Comparison of ENCODE assay signal across 26 mouse cellular contexts in the genomic region with DNA sequence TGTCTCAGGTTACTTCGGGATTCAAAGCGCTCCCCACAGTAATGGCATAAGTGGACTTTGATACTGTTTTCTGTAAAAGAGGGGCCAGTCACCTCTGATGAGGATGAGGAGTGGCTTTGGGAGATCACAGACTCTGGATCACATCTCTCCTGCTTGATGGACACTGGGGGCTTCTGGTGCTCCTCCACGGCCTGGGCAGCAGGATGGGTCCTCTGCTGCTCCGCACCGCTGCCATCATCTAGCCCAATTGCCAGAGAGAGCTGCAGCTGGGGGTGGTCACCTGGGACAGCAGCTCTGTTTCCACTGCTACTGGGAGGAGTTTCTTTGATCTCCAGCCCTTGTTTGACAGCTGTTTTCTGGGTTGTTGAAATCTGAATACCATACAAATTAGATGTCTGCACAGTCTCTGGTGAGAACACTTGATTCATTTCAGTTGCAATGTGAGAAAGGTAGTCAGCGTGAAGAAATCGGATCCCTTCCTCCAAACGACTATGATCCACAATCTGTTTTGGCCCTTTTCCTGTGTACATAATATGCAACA. TPM values are rescaled to one million over a fixed set of nuclear protein-coding genes. Genes with fewer than 3 reads are reported as not detected.
DNase-seq lines count a peak whose midpoint lies in the region; ATAC-seq lines count a peak whose summit lies in the region.
"Had no signal": no experiment of that assay in that cellular context is flagged by ENCODE, and none has a peak within 500 bp of the region (broad histone marks: within the 10 kb centered on the region; RNA-seq: fewer than 3 reads in every experiment).

No protein-coding gene starts in this region.

- no peaks in the 10 kb centered on the region for H3K4me1 ChIP-seq in kidney, embryonic 16.5 days (ENCODE audit: insufficient read depth, low read length)
- H3K4me1 ChIP-seq in embryonic facial prominence, embryonic 11.5 days (ENCODE audit: control insufficient read depth, insufficient read depth, low read length) = no peaks in the 10 kb centered on the region
- H3K4me1 ChIP-seq: embryonic facial prominence, embryonic 13.5 days had no signal

- 42% methylated on average over 8 of the region's 8 CpGs for WGBS in kidney, embryonic 16.5 days
- 66% methylated on average over 8 of the region's 8 CpGs for WGBS in embryonic facial prominence, embryonic 11.5 days

- H3K4me2 ChIP-seq in kidney, embryonic 16.5 days (replicated peaks; ENCODE audit: low read depth, low read length) = no peak overlapping the region
- H3K4me2 ChIP-seq in embryonic facial prominence, embryonic 11.5 days (ENCODE audit: low read depth, low read length) = no peak overlapping the region
- H3K4me2 ChIP-seq: embryonic facial prominence, embryonic 13.5 days; heart, embryonic 13.5 days; hindbrain, embryonic 14.5 days had no signal

- no peak overlapping the region for H3K9ac ChIP-seq in kidney, embryonic 16.5 days (replicated peaks; ENCODE audit: low read length)
- peak overlapping the region; percentile 18; the same call in 1 of the 2 replicates for H3K9ac ChIP-seq in embryonic facial prominence, embryonic 11.5 days (replicated peaks; ENCODE audit: low read length)
- H3K9ac ChIP-seq: embryonic facial prominence, embryonic 13.5 days; forebrain, postnatal 0 days; heart, embryonic 13.5 days; hindbrain, embryonic 14.5 days had no signal

- H3K27ac ChIP-seq in kidney, embryonic 16.5 days (ENCODE audit: low read length) = no peak overlapping the region
- no peak overlapping the region for H3K27ac ChIP-seq in embryonic facial prominence, embryonic 11.5 days (replicated peaks; ENCODE audit: low read depth, low read length)
- H3K27ac ChIP-seq: embryonic facial prominence, embryonic 13.5 days; gastrocnemius, adult 2 months; heart, embryonic 13.5 days; hindbrain, embryonic 14.5 days; hindbrain, postnatal 0 days had no signal

- no peak overlapping the region for H3K4me3 ChIP-seq in kidney, embryonic 16.5 days (ENCODE audit: low read length)
- H3K4me3 ChIP-seq in embryonic facial prominence, embryonic 11.5 days (ENCODE audit: low read depth, low read length) = no peak overlapping the region
- H3K4me3 ChIP-seq: embryonic facial prominence, embryonic 13.5 days; gastrocnemius, adult 2 months; heart, embryonic 13.5 days had no signal

- ATAC-seq in kidney, embryonic 16.5 days (ENCODE audit: low FRiP score, low TSS enrichment) = peak; percentile 59; the same call in 1 of the 2 replicates
- ATAC-seq in embryonic facial prominence, embryonic 11.5 days (replicated peaks; ENCODE audit: insufficient number of reproducible peaks, low FRiP score, low TSS enrichment, low read depth) = no peak
- ATAC-seq: CD4-positive, CD25-positive, alpha-beta regulatory T cell, adult 4 months; forebrain, embryonic 14.5 days; forebrain, postnatal 0 days; hindbrain, postnatal 0 days; inflammation-experienced regulatory T-cells, adult 6 months; Patski had no signal

- H3K36me3 ChIP-seq in kidney, embryonic 16.5 days (ENCODE audit: insufficient read depth, low read length) = peaks cover 16% of the 10 kb centered on the region
- peaks cover 3% of the 10 kb centered on the region for H3K36me3 ChIP-seq in embryonic facial prominence, embryonic 11.5 days (replicated peaks; ENCODE audit: control insufficient read depth, insufficient read depth, low read depth, low read length)

- H3K9me3 ChIP-seq in kidney, embryonic 16.5 days (ENCODE audit: low read length) = no peaks in the 10 kb centered on the region
- no peaks in the 10 kb centered on the region for H3K9me3 ChIP-seq in embryonic facial prominence, embryonic 11.5 days (replicated peaks; ENCODE audit: control insufficient read depth, low read length)
- H3K9me3 ChIP-seq: embryonic facial prominence, embryonic 13.5 days; heart, embryonic 13.5 days had no signal

- no peak for DNase-seq in kidney, postnatal 36 days
- peak; percentile 9 for DNase-seq in thymus, postnatal 0 days (ENCODE audit: low spot score)
- no peak for DNase-seq in thymus, postnatal 14 days
- peak; percentile 28 for DNase-seq in embryonic facial prominence, embryonic 11.5 days (ENCODE audit: low spot score)
- no peak for DNase-seq in gastrocnemius, postnatal 10 days
- DNase-seq in urinary bladder, postnatal 14 days (ENCODE audit: low spot score) = no peak
- DNase-seq: adrenal gland, postnatal 10 days; adrenal gland, postnatal 36 days; cerebellum, adult 18-20 months; cerebellum, adult 9-10 months; cerebellum, postnatal 14 days; forebrain, postnatal 0 days; gastrocnemius, adult 2 months; gastrocnemius, postnatal 25 days; heart, adult 18-20 months; heart, postnatal 14 days; heart, postnatal 4 days had no signal

- H3K27me3 ChIP-seq in kidney, embryonic 16.5 days (ENCODE audit: insufficient read depth, low read length) = no peaks in the 10 kb centered on the region
- no peaks in the 10 kb centered on the region for H3K27me3 ChIP-seq in embryonic facial prominence, embryonic 11.5 days (ENCODE audit: control insufficient read depth, insufficient read depth, low read length)
- H3K27me3 ChIP-seq: embryonic facial prominence, embryonic 13.5 days; heart, embryonic 13.5 days; Patski had no signal

RNA-seq across cellular contexts. Expression of a gene that starts 19.7 kb away (rescaled TPM):
- 14.0 and 15.2 TPM in 2 replicates for polyA plus RNA-seq in kidney, embryonic 16.5 days (2015; fragmentation: Nextera tagmentation; extraction: Ambion mirVana)
- 27.0 and 28.8 TPM in 2 replicates for polyA plus RNA-seq in thymus, postnatal 0 days (2015; fragmentation: Nextera tagmentation; extraction: Ambion mirVana)
- 21.2 and 22.3 TPM in 2 replicates for polyA plus RNA-seq in embryonic facial prominence, embryonic 11.5 days (2014; fragmentation: Nextera tagmentation; extraction: Ambion mirVana)
- 10 to 100 TPM; 10.6 to 11.0 TPM for total RNA-seq in gastrocnemius, postnatal 10 days (2021)

RNA-seq across cellular contexts. Expression of a gene that starts 20.3 kb away (rescaled TPM):
- 10.0 and 10.5 TPM in 2 replicates for polyA plus RNA-seq in kidney, embryonic 16.5 days (2015; fragmentation: Nextera tagmentation; extraction: Ambion mirVana)
- polyA plus RNA-seq in thymus, postnatal 0 days (2015; fragmentation: Nextera tagmentation; extraction: Ambion mirVana) = 13.9 and 15.5 TPM in 2 replicates
- 11.3 and 11.7 TPM in 2 replicates for polyA plus RNA-seq in embryonic facial prominence, embryonic 11.5 days (2014; fragmentation: Nextera tagmentation; extraction: Ambion mirVana)
- total RNA-seq in gastrocnemius, postnatal 10 days (2021) = 1 to 10 TPM; 5.1 to 7.0 TPM

RNA-seq across cellular contexts. Expression of a gene that starts 25.1 kb away (rescaled TPM):
- 1.4 and 1.9 TPM in 2 replicates for polyA plus RNA-seq in kidney, embryonic 16.5 days (2015; fragmentation: Nextera tagmentation; extraction: Ambion mirVana)
- 0.21 and 0.38 TPM in 2 replicates for polyA plus RNA-seq in thymus, postnatal 0 days (2015; fragmentation: Nextera tagmentation; extraction: Ambion mirVana)
- 1.9 and 2.0 TPM in 2 replicates for polyA plus RNA-seq in embryonic facial prominence, embryonic 11.5 days (2014; fragmentation: Nextera tagmentation; extraction: Ambion mirVana)
- total RNA-seq in gastrocnemius, postnatal 10 days (2021) = 1 to 10 TPM; 1.8 to 2.1 TPM

RNA-seq across cellular contexts. Expression of a gene that starts 54.2 kb away (rescaled TPM):
- 11.0 and 12.5 TPM in 2 replicates for polyA plus RNA-seq in kidney, embryonic 16.5 days (2015; fragmentation: Nextera tagmentation; extraction: Ambion mirVana)
- polyA plus RNA-seq in thymus, postnatal 0 days (2015; fragmentation: Nextera tagmentation; extraction: Ambion mirVana) = 3.5 and 4.2 TPM in 2 replicates
- polyA plus RNA-seq in embryonic facial prominence, embryonic 11.5 days (2014; fragmentation: Nextera tagmentation; extraction: Ambion mirVana) = 3.9 and 6.0 TPM in 2 replicates
- 1 to 10 TPM; 7.4 to 8.7 TPM for total RNA-seq in gastrocnemius, postnatal 10 days (2021)

Comparison
In these comparisons a context has a peak if more than half of its experiments do, and no peak if none do; other contexts are left out.
1. DNase-seq: peak in thymus, postnatal 0 days (single experiment) and embryonic facial prominence, embryonic 11.5 days (single experiment); none in kidney, postnatal 36 days (0 of 2), thymus, postnatal 14 days (single experiment), gastrocnemius, postnatal 10 days (single experiment) and urinary bladder, postnatal 14 days (single experiment).